Mouse (Mus musculus) right cerebral cortex, postnatal 10 days (tissue): ENCODE measurements around the gene Anxa11.
"Not testable (repeated sequence)": the region's sequence is repeated elsewhere in the genome, so short reads cannot be mapped to it uniquely, and the experiment has no call there.

Experiments used
- DNase-seq, 2 experiments: peaks; one replicate each; pipeline ENCODE4 v3.0.0; 2021; ENCODE audit warnings: low spot score in 2 of 2

The Anxa11 gene

GRCm38 (mm10) chr14:25841579-25841978, 377 bp upstream of the Anxa11 start:
- DNase-seq: no peak

- DNase-seq: no peak
These were observed 690 bp downstream of the Anxa11 start for GRCm38 (mm10) chr14:25842688-25843003.

- DNase-seq: no peak
These were observed 2.4 kb downstream of the Anxa11 start for GRCm38 (mm10) chr14:25844372-25844771.

GRCm38 (mm10) chr14:25845832-25846383, 4.0 kb downstream of the Anxa11 start:
- DNase-seq: no peak

- no peak for DNase-seq
These were observed 4.6 kb downstream of the Anxa11 start for GRCm38 (mm10) chr14:25846516-25846915.

GRCm38 (mm10) chr14:25847660-25848059, 5.7 kb downstream of the Anxa11 start:
- no peak for DNase-seq

GRCm38 (mm10) chr14:25848237-25848636, 6.3 kb downstream of the Anxa11 start:
- no peak for DNase-seq

- not testable (repeated sequence) for DNase-seq
These were observed 6.8 kb downstream of the Anxa11 start for GRCm38 (mm10) chr14:25848708-25849107.

GRCm38 (mm10) chr14:25850433-25850832, 8.5 kb downstream of the Anxa11 start:
- DNase-seq: no peak

GRCm38 (mm10) chr14:25851189-25851588, 9.2 kb downstream of the Anxa11 start:
- DNase-seq: no peak

GRCm38 (mm10) chr14:25852121-25852561, 10.2 kb downstream of the Anxa11 start:
- DNase-seq: no peak

GRCm38 (mm10) chr14:25853295-25853694, 11.3 kb downstream of the Anxa11 start:
- DNase-seq: no peak

- no peak for DNase-seq
These were observed 11.9 kb downstream of the Anxa11 start for GRCm38 (mm10) chr14:25853717-25854452.

GRCm38 (mm10) chr14:25855241-25855885, 13.4 kb downstream of the Anxa11 start:
- no peak for DNase-seq

GRCm38 (mm10) chr14:25857168-25857621, 15.2 kb downstream of the Anxa11 start:
- DNase-seq: no peak

GRCm38 (mm10) chr14:25857940-25858339, 16.0 kb downstream of the Anxa11 start:
- DNase-seq: no peak

GRCm38 (mm10) chr14:25861771-25862530, 20.0 kb downstream of the Anxa11 start:
- no peak for DNase-seq

- no peak for DNase-seq
These were observed 21.8 kb downstream of the Anxa11 start for GRCm38 (mm10) chr14:25863721-25864120.

GRCm38 (mm10) chr14:25865251-25865650, 23.3 kb downstream of the Anxa11 start:
- no peak for DNase-seq

GRCm38 (mm10) chr14:25866384-25866783, 24.4 kb downstream of the Anxa11 start:
- no peak for DNase-seq

GRCm38 (mm10) chr14:25866832-25867231, 24.9 kb downstream of the Anxa11 start:
- no peak for DNase-seq

GRCm38 (mm10) chr14:25867834-25868233, 25.9 kb downstream of the Anxa11 start:
- DNase-seq: no peak
